Mouse (Mus musculus) cerebellum, adult 8-10 months (tissue): Measurements from ENCODE around the gene Slc12a9.

Source experiments
- DNase-seq: peaks from one replicate; pipeline ENCODE4 v3.0.0; 2022

Gene Slc12a9

GRCm38 (mm10) chr5:137307071-137307912, 26.1 kb downstream of the Slc12a9 start, which contains the start of gene Srrt:
Srrt (minus strand) TSS chr5:137307674.
- DNase-seq = peak; percentile 86

GRCm38 (mm10) chr5:137306439-137307005, 26.9 kb downstream of the Slc12a9 start:
- no peak for DNase-seq

GRCm38 (mm10) chr5:137305822-137306221, 27.6 kb downstream of the Slc12a9 start:
- DNase-seq = no peak

- DNase-seq = no peak
Measured at GRCm38 (mm10) chr5:137304816-137305215, 28.6 kb downstream of the Slc12a9 start.

DNA sequence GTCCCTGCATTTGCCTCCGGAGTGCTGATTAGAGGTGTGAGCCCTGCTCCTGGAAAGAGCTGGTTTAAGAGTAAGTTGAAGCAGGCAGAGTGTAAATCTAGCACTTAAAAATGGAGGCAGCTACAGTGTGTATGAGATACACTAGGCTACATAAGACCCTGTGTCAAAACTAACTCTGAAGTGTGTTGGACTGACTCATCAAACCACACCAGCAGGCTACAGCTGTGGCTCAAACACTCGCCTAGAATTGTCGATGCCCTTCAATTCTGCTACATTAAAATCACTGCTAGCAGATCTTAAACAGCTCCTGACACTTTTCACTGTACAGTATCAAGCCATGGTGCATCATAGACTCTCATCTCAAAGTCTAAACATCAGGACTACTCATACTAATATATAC, 29.2 kb downstream of the Slc12a9 start:
- DNase-seq = no peak

DNA sequence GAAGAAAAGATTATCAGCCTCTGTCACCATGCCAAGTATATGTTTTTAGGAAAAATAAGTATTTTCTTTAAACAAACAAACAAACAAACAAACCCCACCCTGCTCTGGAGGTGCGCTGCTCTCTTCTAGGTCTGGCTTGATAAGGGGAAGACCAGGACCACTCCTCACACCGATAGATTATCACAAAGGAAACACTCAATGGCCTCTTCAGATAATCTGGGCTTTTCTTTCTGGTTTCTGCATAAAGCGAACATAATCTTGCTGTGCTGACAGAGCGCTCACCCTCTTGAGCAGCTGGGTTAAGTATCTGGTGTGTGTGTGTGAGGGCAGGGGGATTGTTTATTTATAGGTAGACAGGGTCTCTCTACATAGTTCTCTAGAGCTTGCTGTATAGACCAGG, 29.8 kb downstream of the Slc12a9 start:
- DNase-seq = no peak

- DNase-seq = no peak
Measured at GRCm38 (mm10) chr5:137301253-137301652, 32.1 kb downstream of the Slc12a9 start.

DNA sequence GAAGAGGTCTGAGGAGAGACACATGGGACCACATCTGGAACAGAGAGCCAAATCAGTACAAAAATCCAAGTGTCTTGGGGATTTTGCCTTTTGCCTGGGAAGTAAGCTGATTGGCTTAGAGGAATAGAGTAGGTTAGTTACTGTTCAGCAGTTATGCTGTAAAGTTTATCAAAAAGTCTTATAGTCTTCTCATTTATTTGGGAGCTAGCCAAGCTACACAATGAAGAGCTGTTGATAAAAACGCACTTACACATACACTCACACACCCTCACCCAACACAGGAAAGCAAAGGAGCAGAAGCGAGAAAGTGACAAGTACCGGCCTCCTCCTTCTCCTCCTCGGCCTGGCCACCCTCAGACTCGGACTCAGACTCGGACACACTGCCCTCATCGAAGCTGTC, 34.2 kb downstream of the Slc12a9 start:
- no peak for DNase-seq

DNA sequence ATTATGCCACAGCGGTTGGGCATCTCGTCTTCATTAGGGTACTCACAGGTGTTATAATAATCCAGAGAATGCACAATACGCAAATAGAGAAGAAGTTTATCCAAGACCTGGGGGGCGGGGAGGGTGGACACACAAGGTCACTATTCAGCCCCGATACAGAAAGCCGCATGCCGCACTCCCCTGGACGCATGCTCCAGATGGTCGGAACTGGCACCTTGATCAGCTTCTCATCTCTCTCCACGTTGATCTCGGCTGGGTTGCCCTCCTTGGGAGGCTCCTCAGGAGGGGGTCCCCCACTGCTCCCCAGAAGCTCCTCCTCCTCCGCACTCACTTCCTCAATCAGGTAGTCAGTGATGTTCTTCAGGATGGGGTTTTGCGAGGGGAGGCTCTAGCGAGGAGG, 36.3 kb downstream of the Slc12a9 start:
- no peak for DNase-seq

DNA sequence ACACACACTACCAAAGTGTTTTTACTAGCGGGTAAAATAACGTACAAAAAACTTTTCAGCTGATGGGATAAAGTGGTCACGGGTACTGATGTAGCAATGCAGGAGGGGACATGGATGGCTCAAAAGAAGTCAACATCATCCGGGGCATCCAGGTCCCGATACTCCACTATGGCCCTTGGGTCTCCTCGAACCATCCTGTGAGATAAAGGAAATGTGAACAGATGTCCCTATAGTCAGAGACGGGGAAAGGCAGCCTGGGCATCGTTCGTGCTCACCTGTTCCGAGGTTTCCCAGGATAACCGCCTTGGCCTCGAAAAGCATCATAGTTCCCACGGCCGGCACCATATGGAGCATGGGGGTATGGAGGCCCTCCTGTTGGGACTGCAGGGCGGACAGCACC, 37.7 kb downstream of the Slc12a9 start:
- DNase-seq = peak; percentile 16

DNA sequence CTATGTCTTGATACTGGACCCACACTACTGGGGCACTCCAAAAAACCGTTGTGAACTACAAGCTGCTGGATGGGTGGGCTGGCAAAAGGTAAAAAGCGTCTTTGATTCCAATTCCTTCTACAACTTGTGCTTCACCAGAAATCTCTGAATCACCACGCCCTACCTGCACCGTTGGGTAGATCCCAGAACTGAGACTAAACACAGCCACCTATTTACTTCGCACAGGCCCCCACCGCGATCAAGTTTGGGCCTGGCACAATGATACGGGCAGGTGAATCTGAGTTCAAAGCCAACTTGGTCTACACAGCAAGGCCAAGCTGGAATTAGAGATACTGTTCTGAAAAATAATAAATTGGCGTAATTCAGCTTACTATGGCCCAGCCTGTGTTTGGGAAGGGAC, 38.1 kb downstream of the Slc12a9 start:
- DNase-seq = no peak

- no peak for DNase-seq
Measured at GRCm38 (mm10) chr5:137294744-137295093, 38.7 kb downstream of the Slc12a9 start.

- DNase-seq = peak; percentile 95
Measured at GRCm38 (mm10) chr5:137293839-137294743, 39.3 kb downstream of the Slc12a9 start, which contains the start of gene Ufsp1. Ufsp1 (plus strand) TSS chr5:137294629.

DNA sequence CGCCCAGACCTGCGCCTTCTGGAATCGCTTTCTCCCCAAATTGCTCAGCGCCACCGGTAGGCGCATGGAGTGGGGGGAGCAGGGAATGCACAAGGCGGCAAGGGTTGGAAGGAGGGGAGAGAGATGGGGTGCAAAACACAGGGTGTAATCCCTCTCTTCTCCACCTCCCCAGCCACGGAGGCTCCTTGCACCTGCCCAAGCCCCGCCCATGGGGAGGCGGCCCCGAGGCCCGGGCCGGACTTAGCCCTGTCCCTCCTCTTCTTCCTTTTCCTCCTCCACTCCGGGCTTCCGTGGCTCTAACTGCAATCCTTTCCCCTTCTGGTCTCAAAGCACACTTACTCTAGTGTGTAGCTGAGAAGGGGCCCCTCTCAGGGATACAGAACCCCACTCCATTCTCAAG, 40.1 kb downstream of the Slc12a9 start:
- peak; percentile 84 for DNase-seq

GRCm38 (mm10) chr5:137291381-137291926, 41.9 kb downstream of the Slc12a9 start:
- peak; percentile 28 for DNase-seq

- peak; percentile 71 for DNase-seq
Measured at GRCm38 (mm10) chr5:137290677-137291076, 42.7 kb downstream of the Slc12a9 start.

- DNase-seq = peak; percentile 24
Measured at GRCm38 (mm10) chr5:137289591-137290365, 43.6 kb downstream of the Slc12a9 start.

GRCm38 (mm10) chr5:137288999-137289470, 44.4 kb downstream of the Slc12a9 start:
- peak; percentile 65 for DNase-seq

DNA sequence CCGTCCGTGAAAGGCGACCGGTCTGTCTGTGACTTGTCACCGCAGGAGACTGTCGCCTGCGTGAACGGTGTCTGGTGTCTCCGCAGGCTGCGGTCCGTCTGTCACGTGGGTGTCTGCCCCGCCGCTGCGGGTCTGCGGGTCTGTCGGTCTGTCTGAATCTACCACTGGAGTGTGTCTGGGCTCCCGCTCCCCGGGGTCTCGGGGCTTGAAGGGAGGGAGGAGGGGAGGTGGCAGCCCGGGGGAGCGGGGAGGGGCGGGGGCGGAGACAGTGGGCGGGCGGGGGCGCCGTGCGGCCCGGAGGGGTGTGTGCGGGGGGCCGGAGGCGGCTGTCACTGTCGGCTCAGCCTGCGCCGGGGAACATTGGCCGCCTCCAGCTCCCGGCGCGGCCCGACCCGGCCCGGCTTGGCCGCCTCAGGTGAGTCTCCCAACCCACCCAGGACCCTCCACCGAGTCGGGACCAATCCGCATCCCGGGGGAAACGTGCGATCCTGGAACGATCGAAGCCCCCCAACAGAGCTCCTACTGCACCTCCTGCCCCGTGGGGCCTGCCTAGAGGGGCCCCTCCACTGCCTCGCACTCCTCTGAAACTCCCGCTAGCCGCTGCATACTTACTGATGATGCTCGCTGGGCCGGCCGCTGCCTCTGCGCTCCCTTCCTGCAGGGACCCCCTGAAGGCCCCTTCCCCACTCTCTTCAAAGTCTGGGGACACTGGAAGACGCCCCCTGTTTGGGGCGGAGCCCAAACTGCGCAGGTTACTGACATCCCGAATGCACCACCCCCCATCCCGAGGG, 45.2 kb downstream of the Slc12a9 start:
- DNase-seq = peak; percentile 67

- peak; percentile 83 for DNase-seq
Measured at GRCm38 (mm10) chr5:137287032-137287952, 46.1 kb downstream of the Slc12a9 start, which contains the start of gene Ache. Ache (plus strand) TSS chr5:137287519.
